Mouse (Mus musculus) adrenal gland, adult 18-20 months (tissue): ENCODE results near the gene Hist3h2ba. TPM values are rescaled to one million over a fixed set of nuclear protein-coding genes. Genes with fewer than 3 reads are reported as not detected.

Experiments used
- DNase-seq, 2 experiments: peaks; one replicate each; pipeline ENCODE4 v3.0.0; 2021 to 2022; ENCODE audit warnings: low spot score in 2 of 2
- long read RNA-seq, 2 experiments: library from polyadenylated mRNA; stranded (forward); transcript quantifications; one replicate each; pipeline ENCODE4 v2.0.0; 2021
- total RNA-seq, 2 experiments: library from RNA; stranded (reverse); gene quantifications; 1 replicate in 1 of 2; 2 replicates in 1 of 2; pipeline ENCODE4 v1.2.3; 2021

Gene Hist3h2ba
- total RNA-seq: 1 to 10 TPM; 5.8 to 6.0 TPM
- long read RNA-seq, experiment 1: 0 reads
- long read RNA-seq, experiment 2, partial matches to known transcripts: 0 of 2 reads
- long read RNA-seq, experiment 2, other reads (novel, unspliced or antisense): 0 of 2 reads

- peak; percentile 30 to 48 for DNase-seq
Observed at GRCm38 (mm10) chr11:58948542-58949479, at the start of gene Hist3h2ba. Gene Hist3h2ba (plus strand): TSS chr11:58948920.

- no peak for DNase-seq
Observed at GRCm38 (mm10) chr11:58901080-58901479, 47.6 kb upstream of the Hist3h2ba start.

GRCm38 (mm10) chr11:58903511-58904409 is 45.0 kb upstream of the Hist3h2ba start, which contains the start of gene Zfp39:
Gene Zfp39 (minus strand): TSS chr11:58904225.
- DNase-seq: peak; percentile 96

- no peak for DNase-seq
Observed at GRCm38 (mm10) chr11:58904410-58904718, 44.4 kb upstream of the Hist3h2ba start.

- no peak for DNase-seq
Observed at GRCm38 (mm10) chr11:58904838-58905237, 43.9 kb upstream of the Hist3h2ba start.

GRCm38 (mm10) chr11:58913776-58914175 is 34.9 kb upstream of the Hist3h2ba start:
- DNase-seq: no peak

- DNase-seq: no peak
Observed at GRCm38 (mm10) chr11:58914461-58915028, 34.2 kb upstream of the Hist3h2ba start.

GRCm38 (mm10) chr11:58916879-58917744 is 31.6 kb upstream of the Hist3h2ba start:
- DNase-seq: peak; percentile 31 to 49

GRCm38 (mm10) chr11:58917745-58918366 is 30.9 kb upstream of the Hist3h2ba start, which contains the start of gene Btnl10:
Gene Btnl10 (plus strand): TSS chr11:58917908.
- DNase-seq: no peak

GRCm38 (mm10) chr11:58918759-58919158 is 30.0 kb upstream of the Hist3h2ba start:
- DNase-seq: no peak

- DNase-seq: no peak
Observed at GRCm38 (mm10) chr11:58922420-58922819, 26.3 kb upstream of the Hist3h2ba start.

- no peak for DNase-seq
Observed at GRCm38 (mm10) chr11:58926651-58927050, 22.1 kb upstream of the Hist3h2ba start.

- no peak for DNase-seq
Observed at GRCm38 (mm10) chr11:58927053-58927452, 21.7 kb upstream of the Hist3h2ba start.

- DNase-seq: peak; percentile 44 to 64
Observed at GRCm38 (mm10) chr11:58927790-58928651, 20.7 kb upstream of the Hist3h2ba start.

- no peak for DNase-seq
Observed at GRCm38 (mm10) chr11:58929055-58929454, 19.7 kb upstream of the Hist3h2ba start.

GRCm38 (mm10) chr11:58929641-58930040 is 19.1 kb upstream of the Hist3h2ba start:
- no peak for DNase-seq

- DNase-seq: no peak
Observed at GRCm38 (mm10) chr11:58930254-58930653, 18.5 kb upstream of the Hist3h2ba start.

GRCm38 (mm10) chr11:58931576-58931975 is 17.1 kb upstream of the Hist3h2ba start:
- DNase-seq: no peak

- DNase-seq: no peak
Observed at GRCm38 (mm10) chr11:58937909-58938308, 10.8 kb upstream of the Hist3h2ba start.
